Mouse (Mus musculus): ENCODE data around the gene Foxc2. TPM values are rescaled to one million over a fixed set of nuclear protein-coding genes. Genes with fewer than 3 reads are reported as not detected.

Foxc2 gene
- total RNA-seq, 2 experiments from 2014 or later: 0.33 to 0.45 TPM

GRCm38 (mm10) chr8:121116591-121117185, 717 bp downstream of the Foxc2 start:
- no peak for DNase-seq
- intact Hi-C loops (cut with DNase I; ENCODE audit: low total_unique reads): loop anchor here (10.0 kb wide), 1 partner anchor 98 kb away; no protein-coding TSS in a partner anchor

GRCm38 (mm10) chr8:121117186-121117651, 1.2 kb downstream of the Foxc2 start:
- intact Hi-C loops (cut with DNase I; ENCODE audit: low total_unique reads): loop anchor here (10.0 kb wide), 1 partner anchor 98 kb away; no protein-coding TSS in a partner anchor
- no peak for DNase-seq

GRCm38 (mm10) chr8:121117906-121118305, 1.9 kb downstream of the Foxc2 start:
- no peak for DNase-seq
- intact Hi-C loops (cut with DNase I; ENCODE audit: low total_unique reads): loop anchor here (10.0 kb wide), 1 partner anchor 97 kb away; no protein-coding TSS in a partner anchor

GRCm38 (mm10) chr8:121118634-121119420, 2.9 kb downstream of the Foxc2 start:
- intact Hi-C loops (cut with DNase I; ENCODE audit: low total_unique reads): loop anchor here (10.0 kb wide), 1 partner anchor 96 kb away; no protein-coding TSS in a partner anchor
- DNase-seq: no peak

- DNase-seq: no peak
- intact Hi-C loops (cut with DNase I; ENCODE audit: low total_unique reads): loop anchor here (10.0 kb wide), 1 partner anchor 95 kb away; no protein-coding TSS in a partner anchor
Observed at GRCm38 (mm10) chr8:121119635-121120455, 3.9 kb downstream of the Foxc2 start.

GRCm38 (mm10) chr8:121120456-121121419, 4.8 kb downstream of the Foxc2 start:
- intact Hi-C loops (cut with DNase I; ENCODE audit: low total_unique reads): no loop called here
- no peak for DNase-seq

- intact Hi-C loops (cut with DNase I; ENCODE audit: low total_unique reads): no loop called here
- no peak for DNase-seq
Observed at GRCm38 (mm10) chr8:121121704-121122103, 5.7 kb downstream of the Foxc2 start.

- DNase-seq: no peak
- intact Hi-C loops (cut with DNase I; ENCODE audit: low total_unique reads): no loop called here
Observed at GRCm38 (mm10) chr8:121122368-121122767, 6.4 kb downstream of the Foxc2 start.

GRCm38 (mm10) chr8:121123113-121123512, 7.1 kb downstream of the Foxc2 start:
- intact Hi-C loops (cut with DNase I; ENCODE audit: low total_unique reads): no loop called here
- DNase-seq: no peak

GRCm38 (mm10) chr8:121124547-121125239, 8.7 kb downstream of the Foxc2 start:
- no peak for DNase-seq
- intact Hi-C loops (cut with DNase I; ENCODE audit: low total_unique reads): loop anchor here (5.0 kb wide), 1 partner anchor 273 kb away; no protein-coding TSS in a partner anchor

- peak; percentile 57 for DNase-seq
- intact Hi-C loops (cut with DNase I; ENCODE audit: low total_unique reads): loop anchor here (5.0 kb wide), 1 partner anchor 272 kb away; no protein-coding TSS in a partner anchor
Observed at GRCm38 (mm10) chr8:121125311-121125876, 9.4 kb downstream of the Foxc2 start.

GRCm38 (mm10) chr8:121126191-121126590, 10.2 kb downstream of the Foxc2 start:
- DNase-seq: no peak
- intact Hi-C loops (cut with DNase I; ENCODE audit: low total_unique reads): loop anchor here (5.0 kb wide), 1 partner anchor 271 kb away; no protein-coding TSS in a partner anchor

- intact Hi-C loops (cut with DNase I; ENCODE audit: low total_unique reads): loop anchor here (5.0 kb wide), 1 partner anchor 271 kb away; no protein-coding TSS in a partner anchor
Observed at GRCm38 (mm10) chr8:121126694-121127093, 10.7 kb downstream of the Foxc2 start.

GRCm38 (mm10) chr8:121127291-121127701, 11.3 kb downstream of the Foxc2 start:
- intact Hi-C loops (cut with DNase I; ENCODE audit: low total_unique reads): loop anchor here (5.0 kb wide), 1 partner anchor 270 kb away; no protein-coding TSS in a partner anchor
- no peak for DNase-seq

More at GRCm38 (mm10) chr8:121126694-121127093, 10.7 kb downstream of the Foxc2 start:
- no peak for DNase-seq

- no peak for DNase-seq
- intact Hi-C loops (cut with DNase I; ENCODE audit: low total_unique reads): loop anchor here (5.0 kb wide), 1 partner anchor 269 kb away; no protein-coding TSS in a partner anchor
Observed at GRCm38 (mm10) chr8:121127756-121128375, 11.9 kb downstream of the Foxc2 start, which contains the start of gene Foxl1. Gene Foxl1, plus strand, starts transcription at chr8:121127940.

GRCm38 (mm10) chr8:121128531-121129264, 12.7 kb downstream of the Foxc2 start:
- no peak for DNase-seq
- intact Hi-C loops (cut with DNase I; ENCODE audit: low total_unique reads): loop anchor here (5.0 kb wide), 1 partner anchor 269 kb away; no protein-coding TSS in a partner anchor

Measured in gastrocnemius, postnatal 14 days (tissue).